Mouse (Mus musculus) bone marrow macrophage, adult 2 months (primary cell): ENCODE results near the gene Grb2.

Experiments
- CTCF ChIP-seq: IDR thresholded peaks from 2 replicates; pipeline ENCODE4 v1.5.1; 2012; ENCODE audit warnings: low read depth, mild to moderate bottlenecking, low read length, moderate library complexity
- POLR2A ChIP-seq: IDR thresholded peaks from 2 replicates; pipeline ENCODE4 v1.6.1; 2012; ENCODE audit warnings: mild to moderate bottlenecking, low read depth, low read length, borderline replicate concordance

GRCm38 (mm10) chr11:115684877-115685276 is 23.5 kb downstream of the Grb2 start:
- no peak for TF ChIP-seq CTCF
- no peak for TF ChIP-seq POLR2A
